ENCODE assay signal across 8 mouse cellular contexts in genomic region chr3:130691596-130692170, GRCm38 (mm10). TPM values are rescaled to one million over a fixed set of nuclear protein-coding genes. Genes with fewer than 3 reads are reported as not detected.
DNase-seq lines count a peak whose midpoint lies in the region; ATAC-seq lines count a peak whose summit lies in the region.

No protein-coding gene starts in this region.

- peak; percentile 46 for ATAC-seq in erythroblast, adult 5-6 weeks (replicated peaks; ENCODE audit: low FRiP score, poor library complexity, severe bottlenecking)
- ATAC-seq in kidney, embryonic 16.5 days (ENCODE audit: low FRiP score, low TSS enrichment) = peak; percentile 56; the same call in 1 of the 2 replicates
- no peak for ATAC-seq in neural tube, embryonic 12.5 days (ENCODE audit: low FRiP score, low read depth)

- DNase-seq in kidney, adult 9 months = peak; percentile 55
- DNase-seq in kidney, postnatal 4 days = no peak
- no peak for DNase-seq in adrenal gland, adult 2 months
- DNase-seq in testis, postnatal 14 days (ENCODE audit: low spot score) = no peak
- DNase-seq in layer of hippocampus, adult 9-10 months (ENCODE audit: low spot score) = no peak

- peaks cover 14% of the 10 kb centered on the region for H3K4me1 ChIP-seq in kidney, embryonic 16.5 days (ENCODE audit: insufficient read depth, low read length)
- H3K4me1 ChIP-seq in neural tube, embryonic 12.5 days = peaks cover 14% of the 10 kb centered on the region; the same call in 1 of the 2 replicates

- peak overlapping the region; percentile 41 for H3K27ac ChIP-seq in kidney, embryonic 16.5 days (ENCODE audit: low read length)
- no peak overlapping the region for H3K27ac ChIP-seq in neural tube, embryonic 12.5 days

- H3K36me3 ChIP-seq in kidney, embryonic 16.5 days (ENCODE audit: insufficient read depth, low read length) = peaks cover 17% of the 10 kb centered on the region
- H3K36me3 ChIP-seq in neural tube, embryonic 12.5 days = peaks cover 19% of the 10 kb centered on the region

- no peaks in the 10 kb centered on the region for H3K27me3 ChIP-seq in kidney, embryonic 16.5 days (ENCODE audit: insufficient read depth, low read length)
- no peaks in the 10 kb centered on the region for H3K27me3 ChIP-seq in neural tube, embryonic 12.5 days (replicated peaks)

- H3K9me3 ChIP-seq in kidney, embryonic 16.5 days (ENCODE audit: low read length) = no peaks in the 10 kb centered on the region
- no peaks in the 10 kb centered on the region for H3K9me3 ChIP-seq in neural tube, embryonic 12.5 days

- WGBS in kidney, embryonic 16.5 days = 33% methylated on average over 12 of the region's 12 CpGs
- 45% methylated on average over 12 of the region's 12 CpGs for WGBS in neural tube, embryonic 12.5 days

- peak overlapping the region; percentile 47 for H3K4me3 ChIP-seq in kidney, embryonic 16.5 days (ENCODE audit: low read length)
- peak overlapping the region; percentile 15; the same call in 1 of the 2 replicates for H3K4me3 ChIP-seq in neural tube, embryonic 12.5 days

- peak overlapping the region; percentile 14 for H3K9ac ChIP-seq in kidney, embryonic 16.5 days (replicated peaks; ENCODE audit: low read length)
- 0 out of 2 replicates have a peak overlapping the region, but pooled peaks have one; percentile 26 for H3K9ac ChIP-seq in neural tube, embryonic 12.5 days

- H3K4me2 ChIP-seq in kidney, embryonic 16.5 days (replicated peaks; ENCODE audit: low read depth, low read length) = peak overlapping the region; percentile 54
- peak overlapping the region; percentile 58 for H3K4me2 ChIP-seq in neural tube, embryonic 12.5 days (replicated peaks)

RNA-seq across cellular contexts. Expression of gene Ostc, which starts 17.6 kb away (rescaled TPM):
- 45.4 and 56.7 TPM in 2 replicates for total RNA-seq in erythroblast, adult 5-6 weeks (2015; ENCODE audit: low replicate concordance)
- total RNA-seq in erythroblast, adult 5-6 weeks (2017; ENCODE audit: low replicate concordance) = 43.6 and 58.4 TPM in 2 replicates
- polyA plus RNA-seq in kidney, embryonic 16.5 days (2015; fragmentation: Nextera tagmentation; extraction: Ambion mirVana) = 356 and 387 TPM in 2 replicates
- polyA plus RNA-seq in neural tube, embryonic 12.5 days (2016; fragmentation: Nextera tagmentation; extraction: Ambion mirVana) = 253 and 265 TPM in 2 replicates
- total RNA-seq in adrenal gland, adult 2 months (2021) = 100 to 1,000 TPM in 1 of 2 experiments, 10 to 100 TPM in 1; 85.9 to 121 TPM
- polyA plus RNA-seq in adrenal gland, adult 2 months (2012; rRNA removed) = 12.9 and 13.3 TPM in 2 replicates

RNA-seq across cellular contexts. Expression of gene Rpl34, which starts 38.5 kb away (rescaled TPM):
- total RNA-seq in erythroblast, adult 5-6 weeks (2015; ENCODE audit: low replicate concordance) = 359 and 391 TPM in 2 replicates
- 424 and 588 TPM in 2 replicates for total RNA-seq in erythroblast, adult 5-6 weeks (2017; ENCODE audit: low replicate concordance)
- 806 and 861 TPM in 2 replicates for polyA plus RNA-seq in kidney, embryonic 16.5 days (2015; fragmentation: Nextera tagmentation; extraction: Ambion mirVana)
- polyA plus RNA-seq in neural tube, embryonic 12.5 days (2016; fragmentation: Nextera tagmentation; extraction: Ambion mirVana) = 583 and 604 TPM in 2 replicates
- total RNA-seq in adrenal gland, adult 2 months (2021) = 100 to 1,000 TPM; 621 to 725 TPM
- polyA plus RNA-seq in adrenal gland, adult 2 months (2012; rRNA removed) = 235 and 259 TPM in 2 replicates

Comparison
In these comparisons a context has a peak if more than half of its experiments do, and no peak if none do; other contexts are left out.
1. RNA of gene Ostc, which starts 17.6 kb away (polyA plus RNA-seq): 356 to 387 TPM in kidney, embryonic 16.5 days and 253 to 265 TPM in neural tube, embryonic 12.5 days; 12.9 to 13.3 TPM in adrenal gland, adult 2 months; every median in the first group is over 10 times any median in the second.